Mouse (Mus musculus): Measurements from ENCODE around the gene Hvcn1. TPM values are rescaled to one million over a fixed set of nuclear protein-coding genes. Genes with fewer than 3 reads are reported as not detected.
"Not testable (repeated sequence)": the region's sequence is repeated elsewhere in the genome, so short reads cannot be mapped to it uniquely, and the experiment has no call there.

Hvcn1 gene
- polyA plus RNA-seq, 1 experiment from 2014 or later = 1.9 TPM

DNA sequence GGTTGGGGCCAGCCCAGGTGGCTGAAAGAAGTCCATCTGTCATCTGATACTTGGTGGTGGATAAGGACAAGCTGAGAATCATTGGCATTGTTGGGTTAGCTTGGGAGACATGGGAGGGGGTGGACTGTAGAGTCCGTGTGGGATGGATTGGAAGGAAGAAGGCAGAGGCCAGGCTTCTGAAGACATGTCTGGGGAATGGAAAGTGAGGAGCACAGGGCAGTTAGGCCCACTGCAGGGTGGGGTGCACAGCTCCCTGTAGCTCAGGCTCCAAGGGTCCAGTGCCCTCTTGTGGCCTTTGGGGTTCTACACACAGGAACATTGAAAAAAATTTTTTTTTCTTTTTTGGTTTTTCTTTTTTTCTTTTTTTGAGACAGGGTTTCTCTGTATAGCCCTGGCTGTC is 30.2 kb upstream of the Hvcn1 start:
- ATAC-seq (replicated peaks) = no peak
- no peaks in the 10 kb centered on the region for H3K27me3 ChIP-seq (replicated peaks)

DNA sequence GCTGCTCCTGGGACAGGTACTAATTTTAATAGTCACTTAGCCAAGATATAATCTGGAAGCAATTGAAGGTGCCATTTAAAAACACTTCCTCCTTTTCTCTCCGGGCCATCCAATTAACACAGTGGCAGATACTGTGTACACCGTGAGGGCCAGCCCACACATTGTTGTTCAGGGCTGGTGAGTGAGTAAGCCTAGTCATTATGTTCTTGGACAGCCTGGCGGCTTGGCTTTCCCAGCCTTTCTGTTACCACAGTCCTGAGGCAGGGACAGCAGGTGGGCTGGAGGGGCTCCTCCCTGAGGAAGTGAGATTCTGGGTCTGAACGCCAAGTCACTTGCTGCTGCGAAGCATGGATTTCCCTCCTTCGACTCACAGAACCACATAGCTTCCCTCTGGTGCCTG is 26.9 kb upstream of the Hvcn1 start:
- H3K4me3 ChIP-seq = no peak overlapping the region
- no peaks in the 10 kb centered on the region for H3K27me3 ChIP-seq (replicated peaks)
- H3K36me3 ChIP-seq (replicated peaks) = 0 out of 2 replicates have a peak, but pooled peaks cover 11% of the 10 kb centered on the region
- no peak overlapping the region for H3K9ac ChIP-seq
- H3K9me3 ChIP-seq = no peaks in the 10 kb centered on the region
- no peak overlapping the region for H3K27ac ChIP-seq
- no peaks in the 10 kb centered on the region for H3K4me1 ChIP-seq
- no peak overlapping the region for H3K4me2 ChIP-seq
- 63% methylated on average over 6 of the region's 6 CpGs for WGBS
- ATAC-seq (replicated peaks) = no peak

More for the DNA sequence above, 30.2 kb upstream of the Hvcn1 start:
- Histone ChIP-seq H3K9ac (no peak overlapping the region), H3K36me3 (replicated peaks) (peaks cover 27% of the 10 kb centered on the region), H3K4me2 (no peak overlapping the region), H3K27ac (no peak overlapping the region), H3K4me3 (no peak overlapping the region), H3K9me3 (no peaks in the 10 kb centered on the region), H3K4me1 (no peaks in the 10 kb centered on the region)
- WGBS = 53% methylated on average over 1 of the region's 1 CpGs

DNA sequence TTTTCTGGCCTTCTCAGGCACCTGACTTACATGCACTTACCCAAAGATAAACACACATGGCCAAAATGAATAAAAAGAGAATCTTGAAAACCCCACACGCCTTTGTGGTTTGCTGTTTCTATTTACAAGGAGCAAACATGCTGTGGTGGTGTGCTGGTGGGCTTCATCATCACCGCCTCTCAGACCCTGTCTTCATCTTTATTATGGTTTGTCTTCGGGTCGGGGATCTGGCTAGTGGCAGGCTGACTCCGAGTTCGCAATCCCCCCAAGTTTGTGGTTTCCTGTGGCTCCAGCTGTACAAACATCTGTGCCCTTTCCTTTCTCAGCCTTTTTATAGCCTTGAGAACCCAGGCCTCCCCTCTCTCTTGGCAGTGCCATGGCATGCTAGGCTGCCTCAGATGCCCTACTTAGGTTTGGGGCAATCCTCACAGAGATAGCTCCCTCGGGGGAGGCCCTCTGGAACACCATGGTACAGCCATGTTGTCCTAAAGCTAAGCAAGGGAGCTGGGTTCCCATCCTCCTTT is 22.3 kb upstream of the Hvcn1 start:
- Histone ChIP-seq H3K9me3 (no peaks in the 10 kb centered on the region), H3K4me1 (no peaks in the 10 kb centered on the region), H3K4me3 (no peak overlapping the region), H3K4me2 (no peak overlapping the region), H3K27me3 (replicated peaks) (no peaks in the 10 kb centered on the region), H3K9ac (no peak overlapping the region), H3K36me3 (replicated peaks) (no peaks in the 10 kb centered on the region), H3K27ac (no peak overlapping the region)
- ATAC-seq (replicated peaks) = no peak
- 90% methylated on average over 7 of the region's 7 CpGs for WGBS

DNA sequence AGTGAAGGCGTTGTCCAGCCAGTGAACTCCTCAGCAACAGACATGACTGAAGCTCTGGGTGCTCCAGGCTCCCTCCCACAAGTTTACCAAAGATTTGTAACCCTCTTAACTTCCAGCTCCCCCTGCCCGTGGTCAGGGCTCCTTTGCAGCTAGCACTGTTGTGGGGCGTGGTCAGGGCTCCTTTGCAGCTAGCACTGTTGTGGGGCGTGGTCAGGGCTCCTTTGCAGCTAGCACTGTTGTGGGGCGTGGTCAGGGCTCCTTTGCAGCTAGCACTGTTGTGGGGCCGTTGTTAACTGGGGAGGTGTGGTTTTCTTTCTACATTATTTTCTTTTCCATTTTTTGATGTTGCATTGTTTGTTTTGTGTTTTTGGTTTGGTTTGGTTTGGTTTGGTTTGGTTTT is 21.7 kb upstream of the Hvcn1 start:
- H3K9me3 ChIP-seq; H3K36me3 ChIP-seq (replicated peaks); H3K4me2 ChIP-seq; H3K4me3 ChIP-seq; ATAC-seq (replicated peaks); H3K27ac ChIP-seq; H3K4me1 ChIP-seq; H3K27me3 ChIP-seq (replicated peaks); H3K9ac ChIP-seq: not testable (repeated sequence)
- 93% methylated on average over 6 of the region's 6 CpGs for WGBS

DNA sequence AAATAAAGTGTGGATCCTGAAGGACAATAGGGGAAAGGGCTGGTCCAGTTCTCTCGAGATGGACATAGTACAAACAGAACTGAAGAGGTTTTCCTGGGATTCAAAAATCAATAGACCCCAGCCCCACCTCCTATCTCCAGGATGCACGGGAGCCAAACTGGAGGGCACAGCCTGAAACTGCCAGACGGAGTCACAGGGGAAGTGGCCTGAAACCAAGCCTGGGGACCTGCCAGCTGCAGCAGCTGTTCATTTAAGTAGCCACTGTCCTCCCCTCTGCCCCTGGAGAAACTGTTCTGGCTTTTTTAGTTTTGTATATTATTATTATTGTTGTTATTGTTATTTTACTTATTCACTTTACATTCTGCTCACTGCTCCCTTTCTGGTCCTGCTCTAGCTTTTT is 17.5 kb upstream of the Hvcn1 start:
- no peak for ATAC-seq (replicated peaks)
- Histone ChIP-seq H3K36me3 (replicated peaks) (no peaks in the 10 kb centered on the region), H3K9me3 (no peaks in the 10 kb centered on the region), H3K4me1 (no peaks in the 10 kb centered on the region), H3K9ac (no peak overlapping the region), H3K4me3 (no peak overlapping the region), H3K27ac (no peak overlapping the region), H3K4me2 (no peak overlapping the region), H3K27me3 (replicated peaks) (no peaks in the 10 kb centered on the region)
- 48% methylated on average over 3 of the region's 3 CpGs for WGBS

DNA sequence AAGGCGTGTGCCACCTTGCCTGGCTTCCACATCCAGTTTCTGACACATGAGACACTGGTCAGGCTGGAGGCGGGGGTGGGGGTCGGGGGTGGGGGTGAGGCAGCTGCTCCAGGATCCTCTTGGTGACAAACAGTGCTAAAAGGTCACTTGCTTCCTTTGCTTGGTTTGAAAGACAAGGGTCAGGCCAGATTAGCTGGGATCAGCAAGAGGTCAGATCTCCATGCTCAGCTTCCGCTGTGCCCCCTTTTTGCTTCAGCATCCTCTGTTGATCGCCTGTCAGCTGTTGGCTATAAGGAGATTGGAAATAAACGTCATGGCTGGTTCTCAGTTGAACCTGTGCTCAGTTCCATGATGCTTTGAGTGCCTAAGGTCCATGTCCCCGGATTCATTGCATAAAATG is 16.1 kb upstream of the Hvcn1 start:
- WGBS = 47% methylated on average over 7 of the region's 7 CpGs
- Histone ChIP-seq H3K27me3 (replicated peaks) (no peaks in the 10 kb centered on the region), H3K27ac (no peak overlapping the region), H3K4me2 (no peak overlapping the region), H3K9me3 (no peaks in the 10 kb centered on the region), H3K4me3 (no peak overlapping the region), H3K36me3 (replicated peaks) (no peaks in the 10 kb centered on the region), H3K9ac (no peak overlapping the region), H3K4me1 (no peaks in the 10 kb centered on the region)
- no peak for ATAC-seq (replicated peaks)

DNA sequence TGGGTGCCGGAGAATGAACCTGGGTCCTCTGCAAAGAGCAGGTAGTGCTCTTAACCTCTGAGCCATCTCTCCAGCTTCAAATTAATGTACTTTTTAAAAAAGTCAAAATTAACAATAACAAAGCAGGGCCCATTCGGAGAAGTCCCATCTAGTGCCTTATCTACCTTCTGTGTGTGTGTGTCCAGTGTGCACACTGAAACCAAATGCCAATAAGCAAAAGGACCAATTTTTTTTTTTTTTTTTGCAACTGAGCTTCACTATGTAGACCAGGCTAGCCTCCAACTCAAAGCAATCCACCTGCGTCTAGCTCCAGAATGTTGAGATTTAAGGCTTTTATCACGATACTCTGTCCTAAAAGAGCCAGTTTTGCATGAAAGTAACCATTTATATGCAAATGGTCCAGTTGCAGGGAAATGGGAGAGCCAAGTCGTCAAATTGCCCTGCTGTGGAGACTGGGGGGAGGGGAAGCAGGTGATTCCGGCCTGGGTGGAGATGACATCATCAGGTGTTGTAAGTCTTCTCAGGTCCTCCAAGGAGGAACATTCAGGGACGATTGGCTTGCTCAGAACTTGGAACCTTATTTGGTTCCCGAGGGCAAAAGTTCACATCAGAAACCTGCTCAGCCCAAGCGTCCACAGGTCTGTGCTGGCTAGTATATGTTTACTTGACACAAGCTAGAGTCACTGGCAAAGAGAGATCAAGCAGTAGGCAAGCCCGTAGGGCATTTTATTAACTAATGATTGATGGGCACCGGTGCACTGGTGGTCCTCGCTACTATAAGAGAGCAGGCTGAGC is 15.1 kb upstream of the Hvcn1 start:
- WGBS = 76% methylated on average over 12 of the region's 12 CpGs
- H3K4me1 ChIP-seq = no peaks in the 10 kb centered on the region
- no peak overlapping the region for H3K27ac ChIP-seq
- H3K9me3 ChIP-seq = no peaks in the 10 kb centered on the region
- ATAC-seq (replicated peaks) = no peak
- no peak overlapping the region for H3K4me3 ChIP-seq
- H3K36me3 ChIP-seq (replicated peaks) = no peaks in the 10 kb centered on the region
- no peak overlapping the region for H3K9ac ChIP-seq
- H3K27me3 ChIP-seq (replicated peaks) = no peaks in the 10 kb centered on the region
- no peak overlapping the region for H3K4me2 ChIP-seq

DNA sequence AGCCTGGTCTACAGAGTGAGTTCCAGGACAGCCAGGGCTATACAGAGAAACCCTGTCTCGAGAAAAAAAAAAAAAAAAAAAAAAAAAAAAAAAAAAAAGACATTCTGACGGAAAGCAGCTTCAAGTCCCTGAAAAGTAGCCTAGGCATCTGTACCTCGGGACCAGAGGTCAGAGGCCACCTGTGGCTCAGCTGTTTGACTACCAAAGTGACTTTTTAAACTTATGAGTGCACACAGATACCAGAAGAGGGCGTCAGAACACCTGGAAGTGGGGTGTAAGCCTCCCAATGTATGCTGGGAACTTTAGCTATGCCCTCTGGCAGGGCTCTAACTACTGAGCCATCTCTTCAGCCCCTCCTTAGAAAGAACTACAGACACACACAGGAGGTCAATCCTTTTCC is 14.3 kb upstream of the Hvcn1 start:
- Histone ChIP-seq H3K36me3 (replicated peaks) (no peaks in the 10 kb centered on the region), H3K27me3 (replicated peaks) (no peaks in the 10 kb centered on the region), H3K9me3 (no peaks in the 10 kb centered on the region), H3K27ac (no peak overlapping the region), H3K4me1 (no peaks in the 10 kb centered on the region), H3K4me2 (no peak overlapping the region), H3K4me3 (no peak overlapping the region), H3K9ac (no peak overlapping the region)
- ATAC-seq (replicated peaks) = no peak
- 73% methylated on average over 3 of the region's 4 CpGs for WGBS

DNA sequence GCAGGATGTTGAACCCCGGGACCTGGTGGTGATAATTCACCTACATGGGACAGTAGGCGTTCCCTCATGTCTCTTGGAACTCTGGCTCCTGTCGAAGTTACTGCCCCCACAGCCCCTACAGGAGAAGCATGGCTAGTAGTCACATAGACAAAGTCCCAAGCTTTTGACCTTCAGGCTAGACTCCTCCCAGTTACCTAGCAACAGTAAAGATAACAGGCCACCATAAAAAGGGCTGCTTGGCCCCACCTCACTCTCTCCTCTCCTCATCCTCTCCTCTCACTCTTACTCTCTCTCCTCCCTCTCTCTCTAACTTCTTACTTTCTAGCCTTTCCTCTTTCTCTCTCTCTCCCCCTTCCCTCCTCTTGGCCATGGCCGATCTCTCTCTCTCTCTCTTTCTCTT is 5.7 kb upstream of the Hvcn1 start:
- Histone ChIP-seq H3K4me1 (no peaks in the 10 kb centered on the region), H3K36me3 (replicated peaks) (no peaks in the 10 kb centered on the region), H3K4me3 (no peak overlapping the region), H3K4me2 (no peak overlapping the region), H3K9ac (no peak overlapping the region), H3K9me3 (no peaks in the 10 kb centered on the region), H3K27ac (no peak overlapping the region), H3K27me3 (replicated peaks) (no peaks in the 10 kb centered on the region)
- WGBS = 92% methylated on average over 4 of the region's 4 CpGs
- no peak for ATAC-seq (replicated peaks)

DNA sequence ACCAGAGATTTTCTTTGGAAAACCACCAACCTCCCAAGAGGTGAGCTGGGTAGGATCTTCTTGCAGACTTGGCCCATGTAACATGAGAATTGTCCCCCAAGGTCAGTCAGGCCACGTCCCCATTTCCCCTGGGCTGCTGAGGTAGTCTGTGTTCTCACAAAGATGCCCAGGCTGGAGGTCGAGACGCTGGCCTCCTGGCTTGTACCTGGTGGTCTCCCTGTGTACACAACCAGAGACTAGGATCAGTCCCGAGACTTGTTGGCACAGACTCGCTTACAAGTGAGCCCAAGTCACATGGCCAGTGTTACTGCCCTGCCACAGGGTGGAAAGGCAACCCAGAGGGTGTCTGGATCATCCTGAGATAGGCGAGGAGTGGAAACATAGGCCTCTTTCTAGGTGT is 4.7 kb upstream of the Hvcn1 start:
- H3K4me2 ChIP-seq = no peak overlapping the region
- H3K9ac ChIP-seq = no peak overlapping the region
- no peaks in the 10 kb centered on the region for H3K36me3 ChIP-seq (replicated peaks)
- H3K4me3 ChIP-seq = no peak overlapping the region
- WGBS = 86% methylated on average over 6 of the region's 6 CpGs
- no peaks in the 10 kb centered on the region for H3K9me3 ChIP-seq
- H3K4me1 ChIP-seq = no peaks in the 10 kb centered on the region
- ATAC-seq (replicated peaks) = no peak
- H3K27me3 ChIP-seq (replicated peaks) = no peaks in the 10 kb centered on the region
- H3K27ac ChIP-seq = no peak overlapping the region

DNA sequence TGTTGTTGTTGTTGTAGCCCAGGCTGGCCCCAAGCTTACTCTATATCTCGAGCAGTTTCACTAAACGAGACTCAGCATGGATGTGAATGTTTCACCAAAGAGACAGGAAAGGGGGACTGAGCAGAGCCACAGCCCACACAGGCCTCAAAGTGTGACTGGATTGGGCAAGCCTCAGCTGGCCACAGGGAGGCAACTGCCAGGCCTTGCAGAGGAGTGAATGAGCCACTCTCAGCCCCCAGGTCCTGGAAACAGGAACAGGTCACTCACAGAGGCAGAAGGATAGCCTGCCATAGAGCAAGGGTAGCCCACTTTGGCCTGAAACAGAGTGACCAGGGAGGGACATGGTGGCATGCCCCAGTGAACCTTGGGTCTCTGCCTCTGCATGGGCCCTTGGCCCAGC is 2.4 kb upstream of the Hvcn1 start:
- Histone ChIP-seq H3K27ac (no peak overlapping the region), H3K4me1 (no peaks in the 10 kb centered on the region), H3K9me3 (no peaks in the 10 kb centered on the region), H3K4me2 (no peak overlapping the region), H3K4me3 (no peak overlapping the region), H3K27me3 (replicated peaks) (no peaks in the 10 kb centered on the region), H3K36me3 (replicated peaks) (no peaks in the 10 kb centered on the region), H3K9ac (no peak overlapping the region)
- WGBS = 75% methylated on average over 2 of the region's 2 CpGs
- no peak for ATAC-seq (replicated peaks)

DNA sequence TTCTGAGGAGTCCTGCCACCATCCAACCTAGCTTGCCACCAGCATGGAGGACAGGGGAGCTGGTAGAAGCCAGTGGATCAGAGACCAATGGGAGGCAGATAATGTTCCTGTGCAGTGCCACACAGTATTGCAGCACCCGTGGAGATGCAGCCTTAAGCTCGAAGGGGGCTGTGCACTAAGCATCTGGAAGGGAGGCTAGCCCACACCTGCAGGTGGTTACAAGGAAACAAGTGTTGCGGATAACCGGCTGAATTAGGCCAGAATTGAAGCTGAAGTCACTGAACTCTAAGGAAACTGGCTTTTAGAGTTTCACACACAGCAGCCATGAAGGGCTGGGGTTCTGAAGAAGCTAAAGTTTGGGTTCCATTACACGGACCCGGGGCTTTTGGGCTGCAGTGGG is 2.3 kb downstream of the Hvcn1 start:
- Histone ChIP-seq H3K36me3 (replicated peaks) (no peaks in the 10 kb centered on the region), H3K4me1 (peaks cover 11% of the 10 kb centered on the region), H3K4me3 (no peak overlapping the region), H3K9me3 (no peaks in the 10 kb centered on the region), H3K9ac (no peak overlapping the region), H3K27me3 (replicated peaks) (no peaks in the 10 kb centered on the region), H3K27ac (no peak overlapping the region), H3K4me2 (no peak overlapping the region)
- ATAC-seq (replicated peaks) = no peak
- 44% methylated on average over 6 of the region's 6 CpGs for WGBS

Data from midbrain, embryonic 15.5 days (tissue).